Mouse (Mus musculus): ENCODE data around the gene Syne2.

The Syne2 gene

DNA sequence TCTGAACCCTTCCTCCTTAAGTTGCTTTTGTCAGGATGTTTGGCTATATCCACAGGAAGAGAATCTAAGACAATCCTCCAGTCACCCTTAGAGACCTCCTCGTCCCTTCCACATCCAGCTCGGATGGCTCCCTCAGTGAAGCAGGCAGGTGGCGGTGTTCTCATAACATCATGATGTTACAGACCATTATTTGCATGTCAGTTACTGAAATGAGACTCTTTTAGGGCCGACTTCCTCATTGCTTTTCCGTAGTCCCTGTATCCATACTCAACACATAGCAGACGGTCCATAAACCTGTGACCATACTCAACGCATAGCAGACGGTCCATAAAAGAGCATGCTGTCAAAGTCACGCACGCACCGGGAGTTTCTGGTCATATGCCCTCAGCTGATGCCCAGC lies 106.9 kb downstream of the Syne2 start:
- DNase-seq (ENCODE audit: low spot score in 2 of 2), result no peak

DNA sequence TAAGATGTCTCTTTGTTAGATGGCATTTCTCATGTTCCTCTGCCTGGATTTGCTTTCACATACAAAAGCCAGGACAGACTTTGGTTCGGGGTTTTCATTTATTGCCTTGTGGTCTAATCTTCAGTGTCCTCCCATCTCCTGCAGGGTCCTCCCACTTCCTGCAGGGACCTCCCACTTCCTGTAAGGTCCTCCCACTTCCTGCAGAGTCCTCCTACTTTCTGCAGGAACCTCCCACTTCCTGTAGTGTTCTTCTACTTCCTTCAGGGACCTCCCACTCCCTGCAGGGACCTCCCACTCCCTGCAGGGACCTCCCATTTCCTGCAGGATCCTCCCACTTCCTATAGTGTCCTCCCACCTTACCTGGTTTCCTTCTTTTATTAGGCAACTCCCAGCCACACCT lies 109.7 kb downstream of the Syne2 start:
- DNase-seq (ENCODE audit: low spot score in 2 of 2), result no peak

DNA sequence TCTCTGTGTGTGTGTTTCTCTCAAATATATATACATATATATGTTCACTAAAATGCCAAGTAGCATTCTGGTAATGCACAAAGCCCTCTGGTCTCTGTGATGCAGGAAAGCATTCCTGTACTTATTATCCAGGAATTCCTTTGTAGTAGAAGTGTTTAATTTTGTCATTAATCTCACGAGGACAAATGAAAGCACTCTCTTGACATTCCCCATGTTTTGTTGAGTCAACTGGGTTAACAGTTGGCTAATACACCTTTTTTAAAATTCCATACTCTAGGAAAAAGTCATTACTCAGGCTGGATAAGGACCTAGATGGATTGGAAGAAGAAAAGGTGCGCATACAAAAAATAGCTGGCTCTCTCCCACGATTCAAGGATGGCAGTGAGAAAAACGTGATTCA lies 115.6 kb downstream of the Syne2 start:
- DNase-seq (ENCODE audit: low spot score in 2 of 2), result no peak

DNA sequence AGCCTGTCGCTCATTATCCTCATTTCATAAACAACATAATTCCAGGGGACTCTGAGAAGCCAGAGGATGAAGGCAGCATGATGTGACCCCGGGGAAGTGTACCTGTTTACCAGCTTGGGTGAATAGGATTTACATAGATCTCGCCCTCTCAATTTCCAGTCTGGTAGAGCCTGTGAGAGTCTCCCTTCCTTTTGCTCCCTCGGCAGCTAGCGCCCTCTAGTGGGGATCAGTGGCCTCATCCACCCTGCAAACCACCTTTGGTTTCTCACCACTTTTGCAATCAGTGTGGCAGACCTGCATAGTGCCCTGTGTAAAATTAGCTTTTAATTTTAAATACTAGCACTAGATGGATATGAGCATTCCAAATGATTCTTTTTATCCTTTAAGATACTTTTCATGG lies 133.4 kb downstream of the Syne2 start:
- DNase-seq (ENCODE audit: low spot score in 2 of 2), result peak in 1 of 2 experiments; percentile 23

DNA sequence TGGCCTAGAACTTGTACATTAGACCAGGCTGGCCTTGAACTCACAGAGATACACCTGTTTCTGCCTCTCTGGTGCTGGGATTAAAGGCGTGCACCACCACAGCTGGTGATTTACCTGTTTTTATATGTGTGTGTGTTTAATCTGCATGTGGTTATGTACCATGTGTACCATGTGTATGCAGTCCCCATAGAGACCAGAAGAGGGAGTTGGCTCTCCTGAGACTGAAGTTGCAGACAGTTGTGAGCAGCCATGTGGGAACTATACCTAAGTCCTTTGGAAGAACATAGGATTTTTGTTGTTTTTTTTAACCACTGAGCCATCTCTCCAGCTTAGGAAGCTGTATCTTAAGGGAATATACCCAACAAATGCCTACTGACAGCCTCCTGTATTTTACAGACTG lies 134.1 kb downstream of the Syne2 start:
- no peak for DNase-seq (ENCODE audit: low spot score in 2 of 2)

DNA sequence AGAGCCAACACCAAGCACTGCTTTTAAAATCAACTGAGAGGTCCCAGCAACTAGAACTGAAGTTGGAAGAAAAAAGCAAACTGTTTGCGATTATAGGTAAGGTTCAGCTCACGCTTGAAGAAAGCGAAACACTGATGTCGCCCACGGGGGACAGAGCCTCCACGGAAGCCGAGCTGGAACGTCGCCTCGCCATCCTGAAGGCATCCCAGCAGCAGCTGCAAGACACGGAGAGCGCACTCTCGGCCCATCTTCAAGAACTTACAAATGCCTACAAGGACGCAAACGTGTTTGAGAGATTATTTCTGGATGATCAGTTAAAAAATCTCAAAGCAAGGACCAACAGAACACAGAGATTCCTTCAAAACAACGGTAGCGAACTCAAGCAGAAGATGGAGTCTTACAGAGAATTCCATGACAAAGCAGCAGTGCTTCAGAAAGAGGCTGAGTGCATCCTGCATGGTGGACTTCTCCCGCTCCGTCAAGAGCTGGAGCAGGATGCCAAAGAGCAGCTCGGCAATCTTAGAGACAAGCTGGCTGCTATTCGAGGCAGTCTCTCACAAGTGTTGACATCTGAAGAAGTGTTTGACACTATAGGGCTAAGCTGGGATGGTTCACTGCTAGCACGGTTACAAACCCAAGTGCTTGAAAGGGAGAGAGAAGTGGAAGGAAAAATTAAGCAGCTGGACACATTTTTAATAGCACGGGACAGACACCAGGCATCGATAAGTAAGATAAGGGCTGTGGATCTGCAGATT lies 148.7 kb downstream of the Syne2 start:
- DNase-seq (ENCODE audit: low spot score in 2 of 2), result no peak

DNA sequence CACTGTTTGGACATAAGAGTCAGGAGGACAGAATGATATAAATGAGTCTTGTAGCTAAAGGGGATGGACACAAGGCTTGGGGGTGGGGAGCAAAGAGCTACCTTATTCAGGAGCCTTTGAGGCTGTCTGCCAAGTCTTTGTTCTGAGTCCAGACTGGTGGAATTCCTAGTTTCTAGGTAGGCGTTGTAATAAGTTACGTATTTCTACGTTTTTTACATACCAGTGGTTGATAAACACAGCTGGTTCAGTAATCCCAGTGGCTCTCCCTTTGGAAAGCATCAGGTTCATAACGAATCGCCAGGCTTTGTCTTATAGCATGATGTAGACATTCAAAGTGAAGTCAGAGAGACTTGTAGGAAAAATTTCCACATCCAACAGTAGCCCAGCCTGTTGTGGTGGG lies 161.1 kb downstream of the Syne2 start:
- no peak for DNase-seq (ENCODE audit: low spot score in 2 of 2)

DNA sequence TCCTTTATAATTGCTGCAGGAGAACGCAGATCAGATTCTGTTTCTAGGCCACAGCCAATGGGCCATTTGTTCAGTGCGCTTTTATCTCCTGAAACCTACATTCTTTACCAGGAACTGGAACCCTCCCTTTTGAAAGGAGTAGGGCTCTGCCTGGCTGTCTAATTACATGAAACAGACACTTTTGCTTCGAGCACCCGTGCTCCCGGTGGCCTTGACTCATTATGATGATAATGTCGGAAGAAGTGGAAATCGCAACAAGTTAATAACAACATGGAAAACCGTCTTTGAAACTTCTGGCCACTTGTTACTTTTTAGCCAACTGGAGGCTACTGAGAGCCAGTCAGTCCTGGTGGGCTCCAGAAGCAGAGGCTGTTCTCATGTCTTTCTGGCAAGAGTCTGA lies 165.4 kb downstream of the Syne2 start:
- no peak for DNase-seq (ENCODE audit: low spot score in 2 of 2)

DNA sequence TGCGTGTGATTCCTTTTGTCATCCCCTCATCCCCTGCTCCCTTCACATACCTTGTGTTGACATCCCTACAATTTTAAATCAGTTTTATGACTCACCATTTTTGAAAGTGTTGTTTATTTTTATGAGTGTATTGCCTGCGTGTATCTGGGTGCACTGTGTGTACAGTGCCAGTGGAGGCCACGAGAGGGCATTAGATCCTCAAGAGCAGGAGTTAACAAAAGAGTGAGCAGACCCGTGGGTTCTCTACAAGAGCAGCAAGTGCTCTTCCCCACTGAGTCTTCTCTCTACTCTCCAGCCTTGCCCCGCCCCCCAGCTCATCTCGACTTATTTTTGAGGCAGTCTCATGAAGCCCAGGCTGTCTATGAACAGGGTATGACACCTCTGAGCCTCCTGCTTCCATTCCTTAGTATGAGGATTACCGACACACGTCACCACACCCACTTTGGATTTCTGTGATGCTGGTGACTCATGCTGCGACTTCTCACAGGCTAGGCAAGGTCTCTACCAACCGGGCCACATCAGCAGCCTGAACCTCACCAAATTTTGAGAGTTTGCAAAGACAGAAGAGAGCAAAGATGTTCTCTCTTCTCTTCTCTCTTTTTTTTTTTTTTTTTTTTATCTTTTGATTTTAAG lies 174.4 kb downstream of the Syne2 start:
- peak in 1 of 2 experiments; percentile 5 for DNase-seq (ENCODE audit: low spot score in 2 of 2)

DNA sequence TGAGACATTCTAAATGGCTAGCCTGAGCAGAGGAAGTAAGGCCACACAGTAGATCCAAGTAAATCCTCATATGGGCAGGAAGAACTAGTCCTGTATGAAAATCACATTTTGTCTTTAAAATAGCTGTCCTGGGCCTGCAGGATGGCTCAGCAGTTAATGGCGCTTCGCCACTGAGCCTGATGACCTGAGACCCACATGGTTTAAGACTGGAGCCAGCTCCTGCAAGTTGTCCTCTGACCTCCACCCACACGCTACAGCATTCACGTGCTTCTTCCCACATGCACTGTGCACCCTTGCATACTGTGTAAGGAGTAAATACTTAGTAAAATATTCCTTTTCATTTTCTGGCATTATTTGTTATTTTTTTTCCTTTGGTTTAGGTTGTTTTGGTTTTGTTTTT lies 175.0 kb downstream of the Syne2 start:
- DNase-seq (ENCODE audit: low spot score in 2 of 2), result no peak

DNA sequence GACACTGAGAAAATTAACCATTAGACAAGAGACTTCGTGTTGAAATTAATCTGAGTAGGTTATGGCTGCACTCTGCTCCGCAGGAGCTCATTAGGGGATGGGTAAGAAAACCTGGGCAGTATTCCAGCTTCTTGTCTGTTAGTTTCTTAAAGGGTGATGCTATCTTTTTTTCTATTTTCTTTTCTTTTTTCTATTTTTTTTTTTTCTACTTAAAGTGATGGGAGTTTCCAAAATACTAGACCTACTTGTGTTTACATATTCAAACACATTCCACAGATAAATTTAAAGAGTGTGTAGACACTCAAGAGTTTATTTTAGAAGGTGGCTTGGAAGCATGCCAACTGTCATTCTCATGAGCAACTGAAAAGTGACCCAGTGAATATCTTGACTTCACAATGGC lies 177.2 kb downstream of the Syne2 start:
- DNase-seq (ENCODE audit: low spot score in 2 of 2), result no peak

DNA sequence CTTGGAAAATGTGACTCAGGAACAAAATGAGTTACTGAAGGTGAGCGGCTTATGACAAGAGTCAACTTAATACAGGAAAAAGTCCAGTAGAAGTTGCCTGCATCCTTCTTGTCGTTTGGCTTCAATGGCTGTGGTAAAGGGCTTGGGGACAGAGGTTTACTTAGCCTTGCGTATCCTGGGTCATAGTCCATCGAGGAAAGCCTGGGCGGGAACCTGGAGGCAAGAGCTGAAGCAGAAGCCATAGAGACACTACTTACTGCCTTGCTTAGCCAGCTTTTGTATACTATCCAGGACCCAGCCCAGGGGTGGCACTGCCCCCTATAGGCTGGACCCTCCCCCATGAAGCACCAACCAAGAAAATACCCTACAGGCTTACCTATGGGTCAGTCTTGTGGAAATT lies 179.6 kb downstream of the Syne2 start:
- no peak for DNase-seq (ENCODE audit: low spot score in 2 of 2)

DNA sequence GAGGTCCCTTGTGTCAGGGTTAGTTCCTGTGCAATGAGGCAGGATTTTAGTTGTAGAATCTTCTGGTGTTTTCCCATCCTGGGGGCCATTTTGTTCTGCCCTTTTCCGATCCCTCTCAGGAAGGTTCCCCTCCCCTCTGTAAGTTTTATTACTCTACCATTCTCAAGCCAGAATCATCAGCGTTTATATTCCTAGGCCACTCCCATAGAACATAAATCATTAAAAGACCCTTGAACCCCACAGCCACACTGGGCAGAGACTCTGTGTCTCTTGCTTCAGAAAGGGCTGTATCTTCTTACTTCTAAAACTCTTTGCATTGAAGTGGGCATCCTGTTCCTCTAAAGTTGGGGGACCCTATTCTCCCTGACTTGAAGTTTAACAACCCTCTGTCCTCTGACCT lies 180.5 kb downstream of the Syne2 start:
- DNase-seq (ENCODE audit: low spot score in 2 of 2), result no peak

DNA sequence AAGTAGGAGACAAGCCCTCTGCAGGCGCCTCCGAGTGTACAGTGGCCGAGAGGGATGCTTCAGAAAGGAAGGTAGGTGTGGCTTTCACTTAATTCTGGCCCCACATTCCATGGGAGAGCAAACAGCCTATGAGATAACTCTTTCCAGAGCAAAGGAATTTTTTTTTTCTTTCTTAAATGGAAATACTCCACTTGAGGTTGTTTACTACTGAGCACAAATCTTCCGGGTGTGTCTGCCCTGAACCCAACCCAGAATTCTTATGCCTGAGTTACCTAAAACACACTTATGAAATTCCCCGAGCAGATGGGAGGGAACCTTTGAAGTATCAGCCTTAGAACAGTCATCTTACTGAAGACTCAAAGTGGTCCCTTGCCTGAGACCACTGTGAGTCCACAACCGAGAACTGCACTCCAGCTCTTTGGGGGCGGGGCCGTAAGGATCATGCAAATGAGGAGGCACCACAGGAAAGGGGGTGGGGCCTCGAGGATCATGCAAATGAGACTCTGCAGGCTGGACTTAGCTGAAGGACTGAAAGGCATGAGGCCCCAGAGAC lies 186.8 kb downstream of the Syne2 start:
- no peak for DNase-seq (ENCODE audit: low spot score in 2 of 2)

DNA sequence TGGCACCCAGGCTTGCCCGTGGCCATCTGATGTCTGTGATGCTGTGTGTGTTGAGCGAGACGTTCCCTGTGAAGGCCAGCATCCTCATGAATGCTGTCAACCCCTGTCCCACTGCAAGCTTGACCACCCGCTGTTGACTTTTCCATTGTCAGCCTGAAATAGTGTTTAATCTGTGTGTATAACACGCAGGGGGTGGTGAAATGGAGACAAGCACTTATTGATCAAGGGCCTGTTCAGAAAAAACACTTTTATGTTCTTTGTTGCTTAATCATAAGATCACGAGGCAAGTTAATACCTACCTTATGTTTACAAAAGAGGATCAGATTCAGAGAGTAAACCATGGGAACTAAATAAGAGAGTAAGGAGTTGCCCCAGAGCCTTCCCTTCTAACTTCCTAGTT lies 191.1 kb downstream of the Syne2 start:
- DNase-seq (ENCODE audit: low spot score in 2 of 2), result no peak

DNA sequence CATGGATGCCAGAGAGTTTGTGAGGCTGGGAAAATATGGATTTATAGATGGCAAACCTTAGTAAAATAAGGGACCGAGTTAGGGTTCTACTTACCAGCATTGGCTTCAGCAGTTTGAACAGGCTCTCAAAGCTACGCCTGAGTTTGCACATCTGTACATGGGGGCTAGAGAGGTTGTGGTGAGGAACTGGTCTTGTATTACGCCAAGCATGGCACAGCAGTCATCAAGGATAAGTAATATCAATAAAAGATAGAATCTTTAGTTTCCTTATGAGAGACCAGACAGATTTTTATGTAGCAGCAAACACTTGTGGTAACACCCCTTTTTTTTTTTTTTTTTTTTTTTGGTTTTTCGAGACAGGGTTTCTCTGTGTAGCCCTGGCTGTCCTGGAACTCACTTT lies 194.9 kb downstream of the Syne2 start:
- no peak for DNase-seq (ENCODE audit: low spot score in 2 of 2)

DNA sequence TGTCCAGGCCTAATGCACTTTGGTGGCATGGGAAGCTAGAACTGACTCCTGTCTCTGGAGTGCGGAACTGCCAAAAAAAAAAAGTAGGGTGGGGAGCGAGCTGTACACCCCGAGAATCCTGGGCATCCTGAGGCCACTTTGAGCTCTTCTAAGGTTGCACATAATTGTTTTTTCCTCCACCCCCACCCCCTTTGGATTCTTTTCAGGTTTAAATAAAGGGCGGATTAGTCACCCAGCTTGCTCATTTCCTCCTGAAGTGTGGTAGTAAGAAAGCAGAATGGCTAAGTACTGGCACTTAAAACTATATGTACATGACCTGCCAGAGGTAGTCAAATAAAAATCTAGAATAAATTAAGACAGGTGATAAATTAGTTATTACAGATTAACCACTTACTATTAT lies 195.5 kb downstream of the Syne2 start:
- no peak for DNase-seq (ENCODE audit: low spot score in 2 of 2)

DNA sequence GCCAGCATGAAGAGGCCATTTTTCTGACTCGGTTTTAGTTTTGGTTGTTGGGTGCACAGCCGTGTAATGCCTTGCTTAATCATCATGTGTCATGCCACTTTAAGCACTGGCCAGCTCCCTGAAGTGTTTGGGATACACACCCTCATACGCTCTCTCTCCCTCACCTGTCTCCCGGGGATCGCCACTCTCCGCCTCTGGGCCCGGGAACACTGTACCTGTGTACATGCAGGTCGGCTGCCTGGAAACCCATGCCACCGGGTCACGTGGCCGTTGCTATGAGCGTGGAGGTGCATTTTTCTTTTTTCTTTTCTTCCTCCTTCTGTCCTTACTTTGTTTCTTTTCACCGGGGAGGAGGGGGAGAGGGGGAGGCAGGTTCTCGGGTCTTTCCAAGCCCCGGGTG lies 197.1 kb downstream of the Syne2 start:
- DNase-seq (ENCODE audit: low spot score in 2 of 2), result no peak

DNA sequence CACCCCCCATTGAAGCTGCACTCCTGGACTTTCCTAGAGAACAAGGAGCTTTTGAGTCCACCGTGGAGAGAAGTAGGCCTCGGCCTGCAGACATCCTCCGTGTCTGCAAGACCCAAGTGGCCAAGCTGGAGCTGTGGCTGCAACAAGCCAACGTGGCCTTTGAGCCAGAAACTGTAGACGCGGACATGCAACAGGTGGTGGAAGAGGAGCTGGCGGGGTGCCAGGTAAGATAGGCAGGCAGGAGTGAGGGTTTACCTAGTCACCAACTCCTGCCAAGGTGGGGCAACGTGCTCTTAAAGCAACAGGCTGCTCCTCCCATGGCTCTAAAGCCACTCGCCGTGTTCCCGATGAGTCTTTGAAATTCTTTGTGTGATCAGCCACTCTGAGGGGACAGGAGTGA lies 197.6 kb downstream of the Syne2 start:
- no peak for DNase-seq (ENCODE audit: low spot score in 2 of 2)

DNA sequence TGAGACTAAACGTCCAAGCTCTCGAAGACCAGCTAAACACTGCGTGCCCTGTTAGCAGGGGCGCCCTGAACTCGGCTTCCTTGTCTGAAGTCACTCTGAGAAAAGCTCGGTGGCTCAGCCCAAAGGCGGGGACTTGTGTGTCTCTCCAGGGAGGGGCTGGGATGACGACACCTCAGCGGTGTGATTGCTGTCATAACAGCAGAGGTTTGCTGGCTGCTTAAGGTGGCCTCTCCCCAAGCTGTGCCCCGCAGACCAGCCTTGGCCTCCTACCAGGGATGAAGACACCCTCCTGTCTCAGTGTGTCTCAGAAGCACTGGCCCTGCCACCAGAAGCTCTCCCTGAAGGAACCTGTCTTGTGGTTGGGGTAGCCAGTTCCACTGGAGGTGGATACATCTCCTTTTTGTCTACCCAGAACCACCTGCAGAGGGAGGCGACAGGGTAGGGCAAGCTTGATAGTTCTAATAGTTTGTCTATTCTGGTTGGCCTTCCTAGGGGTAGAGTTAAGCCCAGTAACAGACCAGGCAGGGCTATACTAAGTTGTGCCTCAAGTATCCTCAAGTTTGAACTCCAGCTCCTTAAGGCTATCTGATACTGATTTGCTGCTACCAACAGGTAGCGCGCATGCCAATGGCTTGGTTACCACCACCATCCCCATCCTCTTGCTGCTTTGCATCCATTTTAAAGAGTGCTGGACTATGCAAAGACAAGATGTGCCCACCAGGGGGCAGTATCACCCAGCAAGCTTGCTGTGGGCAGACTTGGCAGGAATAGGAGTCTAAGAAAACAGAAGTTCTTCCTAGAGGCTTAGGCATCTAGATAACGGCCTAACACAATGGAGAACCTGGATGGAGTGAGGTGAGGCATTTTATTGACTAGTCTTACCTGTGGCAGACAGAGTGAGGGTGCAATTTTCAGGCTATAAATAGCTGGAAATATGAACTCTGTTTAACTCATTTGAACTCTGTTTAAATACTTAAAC lies 198.5 kb downstream of the Syne2 start:
- DNase-seq (ENCODE audit: low spot score in 2 of 2), result peak; percentile 68 to 83

DNA sequence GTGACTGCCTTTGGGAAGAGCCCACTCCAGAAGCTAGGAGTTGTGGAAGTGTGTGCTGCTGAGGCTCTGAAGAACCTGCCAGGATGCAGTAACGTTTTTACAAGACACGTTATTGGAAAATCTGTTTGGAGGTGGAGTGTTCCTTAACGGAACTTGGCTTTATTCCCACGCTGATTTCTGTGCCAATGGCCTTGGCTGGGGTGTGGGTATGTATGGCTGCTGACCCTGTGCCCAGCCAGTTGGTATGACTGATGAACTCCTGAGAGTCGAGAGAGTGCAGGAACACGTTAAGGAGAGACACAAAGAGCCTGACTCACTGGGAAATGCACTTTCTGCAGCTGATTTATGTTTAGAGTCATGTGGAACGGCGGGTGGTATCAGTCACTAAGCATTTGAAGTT lies 200.7 kb downstream of the Syne2 start:
- DNase-seq (ENCODE audit: low spot score in 2 of 2), result no peak

DNA sequence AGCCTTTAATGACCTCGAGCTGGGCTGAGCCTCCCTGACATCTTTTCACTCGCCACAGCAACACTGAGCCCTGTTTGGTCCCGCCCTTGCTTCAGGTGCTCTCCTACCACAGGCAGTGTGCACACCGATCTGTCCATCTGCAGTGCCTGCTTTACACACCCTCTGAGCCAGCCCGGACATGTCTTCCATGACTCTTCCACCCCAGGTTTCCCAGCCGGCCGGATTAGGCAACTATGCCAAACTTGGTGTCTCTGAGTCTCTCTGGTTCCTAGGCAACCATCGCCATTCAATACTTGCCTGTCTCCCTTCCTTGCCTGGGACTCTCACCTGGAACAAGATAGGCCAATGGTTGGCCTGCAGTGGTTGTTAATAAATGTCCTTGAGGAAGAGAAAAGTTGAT lies 224.4 kb downstream of the Syne2 start:
- DNase-seq (ENCODE audit: low spot score in 2 of 2), result no peak
